Mouse (Mus musculus) stomach, postnatal 0 days (tissue): ENCODE results near the gene Uggt1. TPM values are rescaled to one million over a fixed set of nuclear protein-coding genes. Genes with fewer than 3 reads are reported as not detected.

Experiments used
- ATAC-seq: fragments of 200-750 bp; cut with Nextera tagmentation; 2 replicates; pipeline ENCODE4 v1.8.0; 2017; ENCODE audit not compliant: low FRiP score, low TSS enrichment
- DNase-seq: peaks from one replicate; pipeline ENCODE4 v3.0.0-alpha.2; 2016; ENCODE audit warnings: low spot score
- H3K27ac ChIP-seq: fragments of 300-500 bp; sonication (generic); replicated peaks from 2 replicates; pipeline ENCODE4 v1.5.1; 2014; ENCODE audit warnings: mild to moderate bottlenecking, control low read depth
- H3K27me3 ChIP-seq: fragments of 300-500 bp; sonication (generic); 2 replicates; pipeline ENCODE4 v1.6.1; 2014; ENCODE audit warnings: low read length; ENCODE audit not compliant: control insufficient read depth, insufficient read depth
- H3K36me3 ChIP-seq: fragments of 300-500 bp; sonication (generic); 2 replicates; pipeline ENCODE4 v1.6.1; 2014; ENCODE audit warnings: low read length, mixed read lengths; ENCODE audit not compliant: control insufficient read depth, insufficient read depth
- H3K4me1 ChIP-seq: fragments of 300-500 bp; sonication (generic); replicated peaks from 2 replicates; pipeline ENCODE4 v1.6.1; 2014; ENCODE audit warnings: antibody characterized with exemption; ENCODE audit not compliant: control insufficient read depth, insufficient read depth
- H3K4me2 ChIP-seq: fragments of 300-500 bp; sonication (generic); replicated peaks from 2 replicates; pipeline ENCODE4 v1.6.1; 2014; ENCODE audit warnings: low read depth, mild to moderate bottlenecking, control low read depth, moderate library complexity
- H3K4me3 ChIP-seq: fragments of 300-500 bp; sonication (generic); 2 replicates; pipeline ENCODE4 v1.5.1; 2014; ENCODE audit warnings: low read depth, low read length, control low read depth
- H3K9ac ChIP-seq: fragments of 300-500 bp; sonication (generic); 2 replicates; pipeline ENCODE4 v1.6.1; 2014; ENCODE audit warnings: mild to moderate bottlenecking, low read length, control low read depth, mixed read lengths
- H3K9me3 ChIP-seq: fragments of 300-500 bp; sonication (generic); 2 replicates; pipeline ENCODE4 v1.6.1; 2016; ENCODE audit warnings: low read length; ENCODE audit not compliant: control insufficient read depth
- CTCF ChIP-seq: IDR thresholded peaks from 2 replicates; pipeline ENCODE4 v1.5.1; 2016; ENCODE audit warnings: antibody characterized with exemption, low read depth, mild to moderate bottlenecking, moderate library complexity
- EP300 ChIP-seq: optimal IDR thresholded peaks from 2 replicates; pipeline ENCODE3; 2016; ENCODE audit warnings: antibody characterized with exemption
- WGBS: fragments of 180-500 bp; shearing (Covaris S2); extraction: QIAGEN DNeasy Blood & Tissue Kit; methylation state at CpG from one replicate; pipeline ENCODE4 v1.1.7; 2014; 5-methylcytosine and 5-hydroxymethylcytosine counted together
- polyA plus RNA-seq: library from polyadenylated mRNA; unstranded; fragments of >200 nt; fragmentation: Nextera tagmentation; extraction: Ambion mirVana; gene quantifications from 2 replicates; pipeline ENCODE4 v1.2.1, GENCODE M21; 2015

Uggt1 gene
- polyA plus RNA-seq, 1 experiment from 2014 or later: 28.9 TPM

GRCm38 (mm10) chr1:36133041-36133440, 111.5 kb downstream of the Uggt1 start:
- WGBS: 71% methylated on average over 8 of the region's 8 CpGs
- Histone ChIP-seq H3K4me2 (no peak overlapping the region), H3K27ac (no peak overlapping the region), H3K27me3 (no peaks in the 10 kb centered on the region), H3K4me1 (no peaks in the 10 kb centered on the region), H3K9me3 (no peaks in the 10 kb centered on the region), H3K9ac (no peak overlapping the region), H3K4me3 (no peak overlapping the region), H3K36me3 (no peaks in the 10 kb centered on the region)
- ATAC-seq: no peak
- no peak for DNase-seq
- TF ChIP-seq CTCF: no peak
- no peak for TF ChIP-seq EP300

- Histone ChIP-seq H3K9me3 (no peaks in the 10 kb centered on the region), H3K4me3 (no peak overlapping the region), H3K27me3 (no peaks in the 10 kb centered on the region), H3K9ac (no peak overlapping the region), H3K27ac (no peak overlapping the region), H3K4me2 (no peak overlapping the region), H3K36me3 (no peaks in the 10 kb centered on the region), H3K4me1 (no peaks in the 10 kb centered on the region)
- no peak for TF ChIP-seq CTCF
- no peak for TF ChIP-seq EP300
- ATAC-seq (no peak), DNase-seq (no peak)
- WGBS: 77% methylated on average over 4 of the region's 4 CpGs
Observed at GRCm38 (mm10) chr1:36132211-36132610, 112.3 kb downstream of the Uggt1 start.

GRCm38 (mm10) chr1:36131766-36132165, 112.8 kb downstream of the Uggt1 start:
- ATAC-seq: no peak
- DNase-seq: no peak
- Histone ChIP-seq H3K9ac (no peak overlapping the region), H3K4me3 (no peak overlapping the region), H3K36me3 (no peaks in the 10 kb centered on the region), H3K4me2 (no peak overlapping the region), H3K27ac (no peak overlapping the region), H3K27me3 (no peaks in the 10 kb centered on the region), H3K9me3 (no peaks in the 10 kb centered on the region), H3K4me1 (no peaks in the 10 kb centered on the region)
- WGBS: 67% methylated on average over 8 of the region's 8 CpGs
- TF ChIP-seq EP300 (no peak), CTCF (no peak)

GRCm38 (mm10) chr1:36131154-36131553, 113.4 kb downstream of the Uggt1 start:
- Histone ChIP-seq H3K27me3 (no peaks in the 10 kb centered on the region), H3K9ac (no peak overlapping the region), H3K4me1 (no peaks in the 10 kb centered on the region), H3K27ac (no peak overlapping the region), H3K9me3 (no peaks in the 10 kb centered on the region), H3K36me3 (no peaks in the 10 kb centered on the region), H3K4me2 (no peak overlapping the region), H3K4me3 (no peak overlapping the region)
- 54% methylated on average over 4 of the region's 4 CpGs for WGBS
- TF ChIP-seq CTCF (no peak), EP300 (no peak)
- ATAC-seq (no peak), DNase-seq (no peak)

- 87% methylated on average over 4 of the region's 4 CpGs for WGBS
- DNase-seq (no peak), ATAC-seq (no peak)
- Histone ChIP-seq H3K36me3 (no peaks in the 10 kb centered on the region), H3K9ac (no peak overlapping the region), H3K27ac (no peak overlapping the region), H3K4me2 (no peak overlapping the region), H3K9me3 (no peaks in the 10 kb centered on the region), H3K27me3 (no peaks in the 10 kb centered on the region), H3K4me1 (no peaks in the 10 kb centered on the region), H3K4me3 (no peak overlapping the region)
- TF ChIP-seq EP300 (no peak), CTCF (no peak)
Observed at GRCm38 (mm10) chr1:36130307-36131035, 114.0 kb downstream of the Uggt1 start.

GRCm38 (mm10) chr1:36129881-36130280, 114.6 kb downstream of the Uggt1 start:
- Histone ChIP-seq H3K4me3 (no peak overlapping the region), H3K27ac (no peak overlapping the region), H3K9ac (no peak overlapping the region), H3K4me2 (no peak overlapping the region), H3K27me3 (no peaks in the 10 kb centered on the region), H3K4me1 (no peaks in the 10 kb centered on the region), H3K9me3 (no peaks in the 10 kb centered on the region), H3K36me3 (no peaks in the 10 kb centered on the region)
- 91% methylated on average over 8 of the region's 8 CpGs for WGBS
- ATAC-seq (no peak), DNase-seq (no peak)
- TF ChIP-seq EP300: no peak
- no peak for TF ChIP-seq CTCF
